Mouse (Mus musculus): ENCODE measurements around the gene Cacna1a. TPM values are rescaled to one million over a fixed set of nuclear protein-coding genes. Genes with fewer than 3 reads are reported as not detected.
A peak's percentile ranks its signal among the peaks of the same experiment; 100 is the strongest.

Gene Cacna1a
- 67.0 and 134 TPM in 2 replicates for total RNA-seq (2014; rRNA removed)
- polyA plus RNA-seq (2015; fragmentation: Nextera tagmentation; extraction: Ambion mirVana), result 10.0 and 15.4 TPM in 2 replicates

DNA sequence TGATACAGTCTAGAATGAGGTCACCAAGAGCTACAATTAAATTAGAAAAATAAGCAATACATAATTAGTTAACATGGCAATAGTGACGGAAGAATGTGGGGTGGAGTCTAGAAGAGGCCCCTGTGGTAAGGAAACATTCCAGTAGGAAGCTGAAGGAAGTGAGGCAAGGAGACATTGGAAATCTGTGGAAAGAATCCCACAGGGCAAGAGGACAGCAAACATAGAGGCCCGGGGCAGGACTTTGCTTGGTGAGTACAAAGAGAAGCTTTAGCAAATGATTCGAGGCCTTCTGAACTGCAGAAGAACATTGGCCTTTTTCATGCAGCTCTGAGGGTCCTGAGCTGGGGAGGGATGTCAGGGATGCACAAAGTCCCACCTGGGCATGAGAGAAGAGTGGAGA, at the start of gene Cacna1a:
Cacna1a (plus strand) TSS at position 166 of the 400 bp plus-strand sequence.
- H3K27me3 ChIP-seq (ENCODE audit: insufficient read depth, low read length), result no peaks in the 10 kb centered on the region
- no peak within 1 kb of the TSS for H3K4me2 ChIP-seq (ENCODE audit: low read depth, low read length, poor library complexity, severe bottlenecking)
- H3K36me3 ChIP-seq (ENCODE audit: insufficient read depth, low read length), result no peaks in the 10 kb centered on the region
- DNase-seq (ENCODE audit: low spot score), result no peak
- no peak within 1 kb of the TSS for H3K27ac ChIP-seq (ENCODE audit: low read depth, low read length)
- no peaks in the 10 kb centered on the region for H3K9me3 ChIP-seq (ENCODE audit: low read length)
- H3K4me3 ChIP-seq (ENCODE audit: low read depth, low read length), result no peak within 1 kb of the TSS
- no peak for ATAC-seq (ENCODE audit: low FRiP score)
- WGBS, result 82% methylated on average over 3 of the region's 3 CpGs
- no peak within 1 kb of the TSS for H3K9ac ChIP-seq (replicated peaks; ENCODE audit: low read length, poor library complexity, severe bottlenecking)
- H3K4me1 ChIP-seq (ENCODE audit: insufficient read depth, low read length), result no peaks in the 10 kb centered on the region
- TF ChIP-seq CTCF (IDR thresholded peaks at IDR 0.05), result no peak

DNA sequence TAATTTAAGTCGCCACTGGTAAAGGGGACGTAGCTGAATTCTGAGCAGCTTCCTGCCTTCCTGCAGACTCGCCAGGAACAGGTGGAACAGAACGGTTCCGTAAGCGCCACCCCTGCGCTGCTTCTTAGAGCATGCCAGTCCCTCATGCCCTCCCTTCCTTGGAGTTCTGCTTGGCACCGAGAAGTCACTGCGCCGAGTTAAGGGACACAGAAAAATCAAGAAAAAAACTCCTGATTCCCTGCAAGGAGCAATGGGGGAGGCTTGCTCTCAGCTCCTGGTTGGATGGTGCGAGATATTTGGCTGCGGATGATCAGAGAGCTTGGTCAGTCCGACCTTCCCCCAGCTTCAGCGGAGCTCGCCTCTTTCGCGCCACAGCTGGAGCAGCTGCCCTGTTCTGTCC, 49.7 kb upstream of the Cacna1a start:
- ATAC-seq (ENCODE audit: low FRiP score), result no peak
- Histone ChIP-seq H3K4me3 (ENCODE audit: low read depth, low read length) (peak overlapping the region; percentile 30), H3K27me3 (ENCODE audit: insufficient read depth, low read length) (peaks cover 7% of the 10 kb centered on the region; the same call in 1 of the 2 replicates), H3K36me3 (ENCODE audit: insufficient read depth, low read length) (no peaks in the 10 kb centered on the region), H3K9ac (replicated peaks; ENCODE audit: low read length, poor library complexity, severe bottlenecking) (peak overlapping the region; percentile 42), H3K27ac (ENCODE audit: low read depth, low read length) (no peak overlapping the region), H3K9me3 (ENCODE audit: low read length) (no peaks in the 10 kb centered on the region), H3K4me1 (ENCODE audit: insufficient read depth, low read length) (no peaks in the 10 kb centered on the region), H3K4me2 (ENCODE audit: low read depth, low read length, poor library complexity, severe bottlenecking) (peak overlapping the region; percentile 52)
- peak; percentile 23 for DNase-seq (ENCODE audit: low spot score)
- TF ChIP-seq CTCF (IDR thresholded peaks at IDR 0.05), result no peak
- 7% methylated on average over 17 of the region's 17 CpGs for WGBS

- H3K9me3 ChIP-seq (ENCODE audit: low read length), result no peaks in the 10 kb centered on the region
- H3K27me3 ChIP-seq (ENCODE audit: insufficient read depth, low read length), result peaks cover 7% of the 10 kb centered on the region; the same call in 1 of the 2 replicates
- H3K4me1 ChIP-seq (ENCODE audit: insufficient read depth, low read length), result no peaks in the 10 kb centered on the region
- H3K4me3 ChIP-seq (ENCODE audit: low read depth, low read length), result no peak overlapping the region
- 7% methylated on average over 7 of the region's 7 CpGs for WGBS
- H3K4me2 ChIP-seq (ENCODE audit: low read depth, low read length, poor library complexity, severe bottlenecking), result no peak overlapping the region
- no peak for TF ChIP-seq CTCF (IDR thresholded peaks at IDR 0.05)
- no peak for DNase-seq (ENCODE audit: low spot score)
- no peak overlapping the region for H3K9ac ChIP-seq (replicated peaks; ENCODE audit: low read length, poor library complexity, severe bottlenecking)
- no peak overlapping the region for H3K27ac ChIP-seq (ENCODE audit: low read depth, low read length)
- no peaks in the 10 kb centered on the region for H3K36me3 ChIP-seq (ENCODE audit: insufficient read depth, low read length)
- no peak for ATAC-seq (ENCODE audit: low FRiP score)
Measured at GRCm38 (mm10) chr8:84339320-84339719, 48.9 kb upstream of the Cacna1a start.

DNA sequence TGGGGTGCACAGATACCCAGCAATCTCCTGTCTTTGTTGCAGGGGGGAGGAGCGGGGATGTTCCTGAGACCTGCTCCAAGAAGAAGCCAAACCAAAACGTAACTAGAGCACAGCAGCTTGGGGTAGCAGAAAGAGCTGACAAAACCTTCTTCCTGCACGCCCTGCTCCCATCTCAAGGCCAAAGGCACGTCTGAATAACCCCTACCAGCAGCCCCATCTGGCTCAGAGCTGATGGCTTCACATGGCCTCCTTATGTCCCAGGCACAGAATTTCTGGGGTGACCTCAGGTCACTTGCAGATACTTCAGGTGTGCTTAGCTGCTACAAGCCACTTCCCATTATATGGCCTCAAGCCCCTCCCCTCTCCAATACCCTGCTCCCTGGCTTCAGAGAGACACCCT, 48.4 kb upstream of the Cacna1a start:
- Histone ChIP-seq H3K9me3 (ENCODE audit: low read length) (no peaks in the 10 kb centered on the region), H3K27me3 (ENCODE audit: insufficient read depth, low read length) (peaks cover 7% of the 10 kb centered on the region; the same call in 1 of the 2 replicates), H3K4me3 (ENCODE audit: low read depth, low read length) (no peak overlapping the region), H3K9ac (replicated peaks; ENCODE audit: low read length, poor library complexity, severe bottlenecking) (no peak overlapping the region), H3K4me2 (ENCODE audit: low read depth, low read length, poor library complexity, severe bottlenecking) (no peak overlapping the region), H3K36me3 (ENCODE audit: insufficient read depth, low read length) (no peaks in the 10 kb centered on the region), H3K4me1 (ENCODE audit: insufficient read depth, low read length) (no peaks in the 10 kb centered on the region), H3K27ac (ENCODE audit: low read depth, low read length) (no peak overlapping the region)
- DNase-seq (ENCODE audit: low spot score), result no peak
- ATAC-seq (ENCODE audit: low FRiP score), result no peak
- no peak for TF ChIP-seq CTCF (IDR thresholded peaks at IDR 0.05)
- WGBS, result 53% methylated on average over 4 of the region's 4 CpGs

- no peaks in the 10 kb centered on the region for H3K9me3 ChIP-seq (ENCODE audit: low read length)
- no peak for ATAC-seq (ENCODE audit: low FRiP score)
- WGBS, result 18% methylated on average over 2 of the region's 2 CpGs
- no peaks in the 10 kb centered on the region for H3K4me1 ChIP-seq (ENCODE audit: insufficient read depth, low read length)
- no peak overlapping the region for H3K4me2 ChIP-seq (ENCODE audit: low read depth, low read length, poor library complexity, severe bottlenecking)
- TF ChIP-seq CTCF (IDR thresholded peaks at IDR 0.05), result no peak
- peaks cover 7% of the 10 kb centered on the region; the same call in 1 of the 2 replicates for H3K27me3 ChIP-seq (ENCODE audit: insufficient read depth, low read length)
- no peaks in the 10 kb centered on the region for H3K36me3 ChIP-seq (ENCODE audit: insufficient read depth, low read length)
- no peak for DNase-seq (ENCODE audit: low spot score)
- no peak overlapping the region for H3K27ac ChIP-seq (ENCODE audit: low read depth, low read length)
- H3K9ac ChIP-seq (replicated peaks; ENCODE audit: low read length, poor library complexity, severe bottlenecking), result no peak overlapping the region
- H3K4me3 ChIP-seq (ENCODE audit: low read depth, low read length), result no peak overlapping the region
Measured at GRCm38 (mm10) chr8:84340671-84341070, 47.6 kb upstream of the Cacna1a start.

DNA sequence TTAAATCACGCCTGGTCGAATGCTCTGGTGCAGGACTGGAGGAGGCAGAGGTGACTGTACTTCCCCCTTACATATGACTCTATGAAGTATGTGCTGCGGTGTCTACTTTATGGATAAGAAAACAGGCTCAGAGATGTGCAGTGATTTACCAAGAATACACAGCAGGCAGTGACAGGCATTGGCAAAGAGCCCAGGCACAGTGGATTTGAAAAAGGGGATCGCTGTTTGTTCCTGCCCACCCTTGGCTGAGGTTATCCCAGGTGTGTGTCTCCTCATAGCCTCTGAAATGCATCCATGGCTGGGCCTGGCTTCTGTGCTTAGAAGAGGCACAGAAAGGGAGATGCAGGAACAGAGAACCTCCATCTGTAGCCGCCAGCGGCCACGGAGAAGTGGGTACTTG, 42.7 kb upstream of the Cacna1a start:
- Histone ChIP-seq H3K4me3 (ENCODE audit: low read depth, low read length) (no peak overlapping the region), H3K9ac (replicated peaks; ENCODE audit: low read length, poor library complexity, severe bottlenecking) (no peak overlapping the region), H3K36me3 (ENCODE audit: insufficient read depth, low read length) (no peaks in the 10 kb centered on the region), H3K27me3 (ENCODE audit: insufficient read depth, low read length) (0 out of 2 replicates have a peak, but pooled peaks cover 2% of the 10 kb centered on the region), H3K4me1 (ENCODE audit: insufficient read depth, low read length) (no peaks in the 10 kb centered on the region), H3K4me2 (ENCODE audit: low read depth, low read length, poor library complexity, severe bottlenecking) (no peak overlapping the region), H3K27ac (ENCODE audit: low read depth, low read length) (no peak overlapping the region), H3K9me3 (ENCODE audit: low read length) (no peaks in the 10 kb centered on the region)
- WGBS, result 75% methylated on average over 7 of the region's 7 CpGs
- TF ChIP-seq CTCF (IDR thresholded peaks at IDR 0.05), result no peak
- ATAC-seq (ENCODE audit: low FRiP score), result no peak
- DNase-seq (ENCODE audit: low spot score), result no peak
